Mouse (Mus musculus) liver, embryonic 15.5 days (tissue): ENCODE measurements at regions not wholly inside any gene's neighbourhood (a gene's known extent, or its start where the extent isn't known, plus 50 kb on each side); places are given as distances from the start of the nearest gene placed in this dataset.

Experiments used
- ATAC-seq: fragments of 200-750 bp; cut with Nextera tagmentation; 2 replicates; pipeline ENCODE4 v1.8.0; 2017; ENCODE audit warnings: moderate number of reproducible peaks, mild to moderate bottlenecking, moderate library complexity; ENCODE audit not compliant: insufficient read depth
- H3K27ac ChIP-seq: fragments of 300-500 bp; sonication (generic); replicated peaks from 2 replicates; pipeline ENCODE4 v1.5.1; 2015; ENCODE audit warnings: mild to moderate bottlenecking, inconsistent platforms
- H3K27me3 ChIP-seq: fragments of 300-500 bp; sonication (generic); 2 replicates; pipeline ENCODE4 v1.6.1; 2015; ENCODE audit warnings: mild to moderate bottlenecking, inconsistent platforms
- H3K36me3 ChIP-seq: fragments of 300-500 bp; sonication (generic); replicated peaks from 2 replicates; pipeline ENCODE4 v1.6.1; 2015; ENCODE audit warnings: moderate library complexity, mild to moderate bottlenecking, inconsistent platforms
- H3K4me1 ChIP-seq: fragments of 300-500 bp; sonication (generic); replicated peaks from 2 replicates; pipeline ENCODE4 v1.6.1; 2015; ENCODE audit warnings: inconsistent platforms
- H3K4me2 ChIP-seq: fragments of 300-500 bp; sonication (generic); 2 replicates; pipeline ENCODE4 v1.6.1; 2015; ENCODE audit warnings: moderate library complexity, mild to moderate bottlenecking, inconsistent platforms
- H3K4me3 ChIP-seq: fragments of 300-500 bp; sonication (generic); replicated peaks from 2 replicates; pipeline ENCODE4 v1.5.1; 2015; ENCODE audit warnings: mild to moderate bottlenecking, inconsistent platforms
- H3K9ac ChIP-seq: fragments of 300-500 bp; sonication (generic); 2 replicates; pipeline ENCODE4 v1.6.1; 2015; ENCODE audit warnings: moderate library complexity, mild to moderate bottlenecking, inconsistent platforms
- H3K9me3 ChIP-seq: fragments of 300-500 bp; sonication (generic); replicated peaks from 2 replicates; pipeline ENCODE4 v1.6.1; 2016; ENCODE audit warnings: inconsistent platforms
- WGBS: fragments of 180-500 bp; shearing (Covaris S2); methylation state at CpG from one replicate; pipeline ENCODE4 v1.1.7; 2015; ENCODE audit warnings: mixed read lengths; ENCODE audit not compliant: insufficient replicate concordance; 5-methylcytosine and 5-hydroxymethylcytosine counted together

DNA sequence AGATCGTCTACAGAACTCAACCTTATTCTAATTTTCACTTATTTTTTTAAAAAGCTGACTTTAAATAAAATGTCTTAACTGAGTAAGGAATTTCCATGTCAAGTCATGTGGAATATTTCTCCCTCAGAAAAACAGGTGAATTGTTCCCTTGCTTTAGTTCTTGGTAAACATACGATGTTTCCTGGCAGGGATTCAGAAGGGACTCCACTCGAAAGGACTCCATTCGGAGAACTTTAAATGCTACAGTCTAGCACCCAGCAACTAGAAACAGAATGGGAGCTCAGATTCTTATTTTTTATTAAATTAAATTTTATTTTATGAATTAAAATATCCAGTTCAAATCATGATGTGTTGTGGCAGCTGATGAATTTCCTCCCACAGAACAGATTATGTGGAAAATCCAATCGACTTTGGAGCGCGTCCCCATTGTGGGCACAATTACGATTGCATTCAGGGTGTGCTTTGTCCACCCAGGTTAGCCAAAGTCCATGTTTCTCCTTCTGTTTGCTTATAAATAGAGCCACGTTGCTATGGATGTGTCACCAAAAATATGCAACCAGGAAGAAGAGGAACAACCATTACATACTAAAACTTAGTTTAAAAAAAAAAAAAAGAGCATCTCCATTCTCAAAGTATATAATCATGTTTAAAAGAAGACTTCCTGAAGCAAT lies 230.5 kb upstream of the Fat1 start:
- Histone ChIP-seq H3K27me3 (no peaks in the 10 kb centered on the region), H3K9ac (no peak overlapping the region), H3K9me3 (no peaks in the 10 kb centered on the region), H3K4me1 (no peaks in the 10 kb centered on the region), H3K4me3 (no peak overlapping the region), H3K36me3 (no peaks in the 10 kb centered on the region), H3K4me2 (no peak overlapping the region), H3K27ac (no peak overlapping the region)
- 63% methylated on average over 9 of the region's 9 CpGs for WGBS
- no peak for ATAC-seq

DNA sequence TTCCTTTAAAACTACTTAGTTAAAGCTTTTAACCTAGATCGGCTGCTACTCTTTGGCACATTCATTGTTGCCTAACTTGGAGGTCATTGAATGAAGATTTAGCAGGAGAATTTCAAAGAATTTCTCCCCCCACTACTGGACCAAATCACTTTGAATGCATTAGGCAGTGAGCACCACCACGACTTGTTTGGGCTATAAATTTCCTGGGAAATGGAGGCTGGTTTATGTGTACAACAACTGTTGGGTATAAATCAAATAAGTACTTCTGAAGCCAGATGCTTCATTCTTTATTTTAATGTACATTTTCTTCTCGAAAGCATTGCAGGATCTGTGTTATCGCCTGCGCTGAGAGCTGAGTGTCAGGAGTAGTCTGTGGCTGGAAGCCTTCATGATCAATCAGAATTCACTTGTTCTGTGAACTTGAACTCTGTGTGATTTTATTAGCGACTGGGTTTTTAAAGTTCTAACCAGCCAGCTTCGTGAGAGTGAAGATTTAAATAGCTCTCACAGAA lies 226.5 kb upstream of the Fat1 start:
- H3K36me3 ChIP-seq, result no peaks in the 10 kb centered on the region
- no peak overlapping the region for H3K27ac ChIP-seq
- WGBS, result 50% methylated on average over 7 of the region's 7 CpGs
- no peak overlapping the region for H3K4me2 ChIP-seq
- ATAC-seq, result no peak
- H3K27me3 ChIP-seq, result no peaks in the 10 kb centered on the region
- no peak overlapping the region for H3K9ac ChIP-seq
- no peaks in the 10 kb centered on the region for H3K4me1 ChIP-seq
- no peak overlapping the region for H3K4me3 ChIP-seq
- H3K9me3 ChIP-seq, result no peaks in the 10 kb centered on the region

DNA sequence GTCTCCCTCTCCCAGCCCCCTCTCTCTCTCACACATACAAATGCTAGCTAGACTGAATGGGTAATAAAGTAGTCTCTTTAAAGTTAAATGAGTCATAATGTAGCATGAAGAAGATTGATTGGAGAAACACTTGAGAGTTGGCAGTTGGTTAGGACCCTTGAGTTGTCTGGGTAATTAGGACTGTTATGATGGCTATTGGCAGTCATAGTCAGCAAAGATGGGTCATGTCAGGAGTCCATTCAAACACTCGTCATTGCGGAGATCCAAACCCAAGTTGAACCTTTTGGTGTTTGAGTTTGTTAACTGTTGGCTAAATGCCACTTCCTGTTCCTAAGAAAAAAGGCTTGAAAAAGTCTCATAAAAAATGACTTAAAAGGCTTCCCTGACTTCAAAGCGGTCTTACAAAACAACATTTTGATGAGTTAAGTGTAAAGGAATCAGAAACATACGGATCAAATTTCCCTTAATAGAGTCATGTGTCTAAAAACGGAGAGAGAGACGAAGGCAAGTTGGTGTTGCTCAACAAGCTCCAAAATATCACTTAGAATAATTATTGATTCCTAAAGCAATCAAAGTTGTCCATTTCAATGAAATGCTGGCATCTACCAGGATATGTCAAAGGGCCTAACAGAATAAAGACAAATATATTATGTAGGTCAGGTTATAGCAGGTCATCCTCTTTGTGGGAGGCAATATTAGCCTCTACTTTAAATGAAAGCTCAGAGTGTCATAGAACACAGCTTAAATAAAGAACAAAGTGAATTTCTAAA lies 225.9 kb upstream of the Fat1 start:
- 62% methylated on average over 6 of the region's 6 CpGs for WGBS
- H3K9ac ChIP-seq, result no peak overlapping the region
- H3K4me3 ChIP-seq, result no peak overlapping the region
- no peak overlapping the region for H3K4me2 ChIP-seq
- no peaks in the 10 kb centered on the region for H3K27me3 ChIP-seq
- H3K27ac ChIP-seq, result no peak overlapping the region
- no peaks in the 10 kb centered on the region for H3K4me1 ChIP-seq
- H3K36me3 ChIP-seq, result no peaks in the 10 kb centered on the region
- H3K9me3 ChIP-seq, result no peaks in the 10 kb centered on the region
- no peak for ATAC-seq

DNA sequence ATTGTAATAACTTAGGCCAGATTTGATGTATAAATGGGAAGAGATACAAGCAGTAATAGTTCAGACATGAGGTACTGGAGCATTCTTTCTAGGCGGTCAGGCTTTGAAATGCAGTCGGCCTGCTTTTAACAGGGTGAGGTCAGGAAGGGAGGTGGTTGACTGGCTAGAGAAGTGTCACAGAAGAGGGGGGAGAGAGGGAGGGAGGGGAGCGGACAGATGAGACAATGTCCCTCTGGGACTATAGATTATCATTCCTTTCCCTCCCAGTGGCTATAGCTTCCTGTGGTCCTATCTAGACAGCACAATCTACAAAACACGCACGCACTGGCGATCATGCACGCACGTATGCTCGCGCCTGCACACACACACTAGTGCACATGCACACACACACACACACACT lies 200.7 kb upstream of the Fat1 start:
- Histone ChIP-seq H3K4me3 (no peak overlapping the region), H3K36me3 (no peaks in the 10 kb centered on the region), H3K27me3 (no peaks in the 10 kb centered on the region), H3K9ac (no peak overlapping the region), H3K4me1 (no peaks in the 10 kb centered on the region), H3K27ac (no peak overlapping the region), H3K9me3 (no peaks in the 10 kb centered on the region), H3K4me2 (no peak overlapping the region)
- no peak for ATAC-seq
- WGBS, result 78% methylated on average over 10 of the region's 10 CpGs

DNA sequence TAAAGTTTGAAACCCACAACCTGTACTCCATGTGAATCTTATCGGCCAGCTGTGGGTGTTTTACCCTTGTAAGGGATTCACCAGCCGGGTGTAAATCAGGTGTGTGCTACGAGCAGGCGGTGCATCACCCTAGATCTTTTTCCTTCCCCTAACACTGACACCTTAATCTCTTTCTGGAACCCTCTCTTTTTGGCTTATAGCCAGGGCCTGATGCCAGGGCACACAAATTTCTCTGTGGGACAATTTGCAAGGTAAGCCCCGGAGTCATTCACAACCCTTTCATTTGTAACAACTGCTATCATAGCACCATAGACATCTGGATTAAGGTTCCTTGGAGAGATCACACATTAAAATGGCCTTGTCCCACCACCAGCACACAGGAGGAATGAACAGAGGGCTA lies 199.4 kb upstream of the Fat1 start:
- Histone ChIP-seq H3K4me2 (no peak overlapping the region), H3K9ac (no peak overlapping the region), H3K4me1 (no peaks in the 10 kb centered on the region), H3K9me3 (no peaks in the 10 kb centered on the region), H3K36me3 (no peaks in the 10 kb centered on the region), H3K27ac (no peak overlapping the region), H3K27me3 (no peaks in the 10 kb centered on the region), H3K4me3 (no peak overlapping the region)
- no peak for ATAC-seq
- WGBS, result 62% methylated on average over 5 of the region's 5 CpGs

DNA sequence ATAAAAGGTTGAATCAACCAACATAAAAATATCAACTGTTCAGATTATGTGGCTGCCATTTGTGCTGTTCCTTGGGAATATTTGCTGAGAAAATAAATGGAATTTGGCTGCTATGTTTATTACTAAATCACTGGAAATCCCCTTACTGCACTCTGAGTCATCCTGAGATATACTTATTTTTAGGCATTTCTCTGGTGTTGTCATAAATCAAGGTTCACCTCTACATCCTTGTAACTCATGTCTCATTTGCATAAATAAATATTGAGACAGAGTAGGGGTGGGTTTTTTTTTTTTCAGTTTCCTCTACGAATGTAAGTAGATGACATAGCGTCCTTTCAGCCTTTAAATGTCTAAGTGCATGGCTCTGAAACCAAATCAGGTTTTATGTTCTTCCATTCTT lies 191.9 kb upstream of the Fat1 start:
- Histone ChIP-seq H3K4me3 (no peak overlapping the region), H3K27me3 (no peaks in the 10 kb centered on the region), H3K9ac (no peak overlapping the region), H3K9me3 (no peaks in the 10 kb centered on the region), H3K4me1 (no peaks in the 10 kb centered on the region), H3K4me2 (no peak overlapping the region), H3K27ac (no peak overlapping the region), H3K36me3 (no peaks in the 10 kb centered on the region)
- ATAC-seq, result no peak
- 66% methylated on average over 2 of the region's 2 CpGs for WGBS

DNA sequence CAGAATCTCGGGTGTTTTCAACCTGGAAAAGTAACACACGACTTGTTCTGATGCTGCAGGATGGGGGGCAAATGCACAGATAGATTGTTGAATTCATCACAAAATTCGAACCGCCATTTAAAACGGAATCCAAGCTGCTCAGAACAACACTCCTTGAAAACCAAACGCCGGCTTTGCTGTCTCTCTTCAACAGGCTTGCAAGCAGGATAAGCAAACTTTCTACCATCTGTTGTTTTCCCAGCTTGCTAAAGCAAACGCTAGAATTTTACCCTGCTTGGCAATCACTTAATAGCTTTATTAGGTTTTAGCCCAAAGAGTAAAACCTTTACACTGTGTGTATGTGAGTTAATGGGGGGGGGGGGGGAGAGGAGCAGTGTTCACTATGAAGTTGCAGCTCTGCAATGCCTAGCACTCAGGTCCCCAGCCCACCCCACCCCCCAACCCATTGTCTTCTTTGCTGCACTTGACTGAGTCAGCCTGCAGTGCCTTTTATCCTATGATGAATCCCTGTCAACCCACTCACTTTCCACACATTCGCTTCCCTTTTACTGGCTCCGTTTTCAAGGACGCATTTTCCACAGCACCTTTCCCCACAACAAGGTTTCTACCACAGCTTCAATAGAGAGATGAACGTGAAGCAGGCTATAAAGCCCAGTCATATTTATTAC lies 190.1 kb upstream of the Fat1 start:
- no peak overlapping the region for H3K4me3 ChIP-seq
- no peaks in the 10 kb centered on the region for H3K4me1 ChIP-seq
- H3K27ac ChIP-seq, result no peak overlapping the region
- H3K4me2 ChIP-seq, result no peak overlapping the region
- H3K27me3 ChIP-seq, result no peaks in the 10 kb centered on the region
- no peak overlapping the region for H3K9ac ChIP-seq
- H3K36me3 ChIP-seq, result no peaks in the 10 kb centered on the region
- no peaks in the 10 kb centered on the region for H3K9me3 ChIP-seq
- no peak for ATAC-seq
- WGBS, result 57% methylated on average over 12 of the region's 12 CpGs

DNA sequence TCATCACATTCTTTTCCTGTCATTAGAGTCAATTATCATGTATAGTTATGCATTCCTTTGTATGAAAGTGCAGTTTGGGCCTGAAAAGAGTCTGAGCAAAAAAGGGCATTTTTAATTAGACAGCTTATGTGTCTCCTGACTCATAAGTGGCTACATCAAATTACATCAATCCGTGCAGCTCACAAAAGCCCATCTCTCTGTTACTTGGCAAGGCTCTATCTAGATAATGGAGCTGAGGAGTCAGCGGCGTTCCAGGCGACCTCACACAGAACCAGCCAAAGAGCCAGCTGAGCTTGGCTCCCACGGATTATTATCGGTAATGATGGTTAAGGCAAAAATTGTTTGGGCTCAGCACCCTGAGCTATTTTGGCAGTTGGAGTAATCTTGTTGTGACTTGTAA lies 176.5 kb upstream of the Fat1 start:
- ATAC-seq, result no peak
- no peak overlapping the region for H3K4me2 ChIP-seq
- no peaks in the 10 kb centered on the region for H3K4me1 ChIP-seq
- no peak overlapping the region for H3K9ac ChIP-seq
- no peaks in the 10 kb centered on the region for H3K36me3 ChIP-seq
- no peak overlapping the region for H3K27ac ChIP-seq
- WGBS, result 70% methylated on average over 6 of the region's 6 CpGs
- no peaks in the 10 kb centered on the region for H3K27me3 ChIP-seq
- no peak overlapping the region for H3K4me3 ChIP-seq
- H3K9me3 ChIP-seq, result no peaks in the 10 kb centered on the region

DNA sequence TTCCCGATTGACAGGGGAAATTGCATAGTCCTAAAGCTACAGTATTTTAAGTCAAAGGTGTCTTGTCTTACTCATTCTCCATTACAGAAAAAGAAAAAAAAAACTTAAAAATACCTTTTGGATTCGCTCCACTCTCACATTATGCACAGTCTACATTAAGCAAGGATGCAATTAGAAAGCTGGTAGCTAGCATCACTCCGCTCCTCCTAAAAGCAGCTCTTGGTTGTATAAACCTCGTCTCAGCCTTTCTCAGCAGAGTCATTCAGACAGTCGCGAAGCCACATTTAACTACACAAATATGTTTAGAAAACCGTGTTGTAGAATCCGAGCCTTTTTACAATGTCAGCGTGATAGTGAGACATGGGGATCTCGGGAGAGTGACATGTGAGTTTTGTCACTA lies 172.5 kb upstream of the Fat1 start:
- H3K27me3 ChIP-seq, result no peaks in the 10 kb centered on the region
- H3K4me1 ChIP-seq, result no peaks in the 10 kb centered on the region
- WGBS, result 71% methylated on average over 10 of the region's 10 CpGs
- no peak overlapping the region for H3K9ac ChIP-seq
- H3K9me3 ChIP-seq, result no peaks in the 10 kb centered on the region
- ATAC-seq, result no peak
- no peak overlapping the region for H3K27ac ChIP-seq
- H3K4me3 ChIP-seq, result no peak overlapping the region
- no peak overlapping the region for H3K4me2 ChIP-seq
- H3K36me3 ChIP-seq, result no peaks in the 10 kb centered on the region

DNA sequence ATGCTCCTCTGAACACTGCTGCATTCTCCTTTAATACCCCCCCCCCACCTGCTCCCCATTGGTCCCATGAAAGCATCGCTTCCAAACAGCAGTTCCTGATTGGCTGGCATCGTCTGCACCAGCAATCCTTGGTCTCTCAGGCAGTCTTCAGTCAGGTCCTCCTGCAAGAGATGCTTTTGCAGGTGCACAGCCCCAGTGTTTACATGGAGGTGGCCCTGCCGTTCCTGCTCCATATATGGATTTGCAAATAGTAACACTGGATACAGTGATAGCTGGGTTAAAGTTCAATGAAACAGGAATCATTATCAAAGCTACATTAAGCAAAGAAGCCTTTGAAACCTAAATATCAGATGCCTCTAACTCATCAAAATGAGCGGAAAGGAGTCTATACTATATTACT lies 170.1 kb upstream of the Fat1 start:
- Histone ChIP-seq H3K27ac (no peak overlapping the region), H3K9me3 (no peaks in the 10 kb centered on the region), H3K27me3 (no peaks in the 10 kb centered on the region), H3K4me1 (no peaks in the 10 kb centered on the region), H3K36me3 (no peaks in the 10 kb centered on the region), H3K4me2 (no peak overlapping the region), H3K4me3 (no peak overlapping the region), H3K9ac (no peak overlapping the region)
- 65% methylated on average over 4 of the region's 4 CpGs for WGBS
- ATAC-seq, result no peak

DNA sequence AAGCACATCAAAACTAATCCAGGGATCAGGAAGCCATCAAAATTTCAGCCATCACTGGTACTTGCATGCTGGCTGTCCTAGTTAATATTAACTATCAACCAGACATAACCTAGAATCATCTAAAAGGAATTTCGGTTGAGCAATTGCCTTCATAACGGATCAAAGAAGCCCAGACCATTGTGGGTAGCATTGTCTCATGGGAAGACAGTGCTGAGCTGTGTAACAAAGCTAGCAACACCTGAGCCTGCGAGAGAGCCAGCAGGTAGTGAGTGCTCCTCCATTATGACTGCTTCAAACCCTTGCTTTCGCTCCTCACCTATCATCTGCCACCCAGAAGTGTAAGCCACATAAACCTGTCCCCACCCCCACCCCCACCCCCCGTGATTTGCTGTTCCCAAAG lies 169.6 kb upstream of the Fat1 start:
- no peak overlapping the region for H3K27ac ChIP-seq
- H3K4me1 ChIP-seq, result no peaks in the 10 kb centered on the region
- no peak overlapping the region for H3K9ac ChIP-seq
- no peaks in the 10 kb centered on the region for H3K36me3 ChIP-seq
- H3K27me3 ChIP-seq, result no peaks in the 10 kb centered on the region
- no peak overlapping the region for H3K4me3 ChIP-seq
- no peaks in the 10 kb centered on the region for H3K9me3 ChIP-seq
- 52% methylated on average over 5 of the region's 5 CpGs for WGBS
- no peak for ATAC-seq
- H3K4me2 ChIP-seq, result no peak overlapping the region
